Mouse (Mus musculus): ENCODE data around the gene Stk38. TPM values are rescaled to one million over a fixed set of nuclear protein-coding genes. Genes with fewer than 3 reads are reported as not detected.

Gene Stk38
- polyA plus RNA-seq (2015; fragmentation: Nextera tagmentation; extraction: Ambion mirVana) = 49.9 and 60.7 TPM in 2 replicates

GRCm38 (mm10) chr17:29007641-29008325 is at the start of gene Stk38:
Gene Stk38, minus strand, starts transcription at chr17:29007995.

GRCm38 (mm10) chr17:29032274-29033069 is 24.7 kb upstream of the Stk38 start, which contains the start of gene Srsf3:
Gene Srsf3, plus strand, starts transcription at chr17:29032628.

GRCm38 (mm10) chr17:28951831-28952799 is 55.7 kb downstream of the Stk38 start, which contains the start of gene Kctd20:
Gene Kctd20, plus strand, starts transcription at chr17:28951950.

GRCm38 (mm10) chr17:28943740-28944139 is 64.1 kb downstream of the Stk38 start, which contains the start of gene Pxt1:
Gene Pxt1, minus strand, starts transcription at chr17:28943840.

Other genes with a start within 250 kb of the Stk38 start
- gene Mapk13, start 238.7 kb downstream of the Stk38 start, polyA plus RNA-seq (2015; fragmentation: Nextera tagmentation; extraction: Ambion mirVana) = 82.7 and 217 TPM in 2 replicates
- 7.8 and 13.0 TPM in 2 replicates for gene Brpf3, start 206.9 kb downstream of the Stk38 start, polyA plus RNA-seq (2015; fragmentation: Nextera tagmentation; extraction: Ambion mirVana)
- gene Pnpla1, start 149.6 kb downstream of the Stk38 start, polyA plus RNA-seq (2015; fragmentation: Nextera tagmentation; extraction: Ambion mirVana) = 0.05 and 0.21 TPM in 2 replicates
- gene 4930539E08Rik, start 92.7 kb downstream of the Stk38 start, polyA plus RNA-seq (2015; fragmentation: Nextera tagmentation; extraction: Ambion mirVana) = 0.04 and 0.13 TPM in 2 replicates
- gene Pxt1, start 64.2 kb downstream of the Stk38 start, polyA plus RNA-seq (2015; fragmentation: Nextera tagmentation; extraction: Ambion mirVana) = 0.17 and 0.18 TPM in 2 replicates
- 45.0 and 47.1 TPM in 2 replicates for gene Kctd20, start 56.0 kb downstream of the Stk38 start, polyA plus RNA-seq (2015; fragmentation: Nextera tagmentation; extraction: Ambion mirVana)
- 299 and 319 TPM in 2 replicates for gene Srsf3, start 24.6 kb upstream of the Stk38 start, polyA plus RNA-seq (2015; fragmentation: Nextera tagmentation; extraction: Ambion mirVana)
- 44.8 and 45.2 TPM in 2 replicates for gene Cdkn1a, start 83.0 kb upstream of the Stk38 start, polyA plus RNA-seq (2015; fragmentation: Nextera tagmentation; extraction: Ambion mirVana)
- 0.81 and 1.2 TPM in 2 replicates for gene Rab44, start 106.2 kb upstream of the Stk38 start, polyA plus RNA-seq (2015; fragmentation: Nextera tagmentation; extraction: Ambion mirVana)
- gene Cpne5, start 230.2 kb upstream of the Stk38 start, polyA plus RNA-seq (2015; fragmentation: Nextera tagmentation; extraction: Ambion mirVana) = 4.4 and 8.7 TPM in 2 replicates